Mouse (Mus musculus) cerebellum, adult 18-20 months (tissue): ENCODE data around the gene Snapc3.
"Not testable (repeated sequence)": the region's sequence is repeated elsewhere in the genome, so short reads cannot be mapped to it uniquely, and the experiment has no call there.

Experiments used
- DNase-seq, 2 experiments: peaks; one replicate each; pipeline ENCODE4 v3.0.0; 2021

Gene Snapc3

GRCm38 (mm10) chr4:83418781-83419180 is 1.3 kb downstream of the Snapc3 start:
- DNase-seq: no peak

- DNase-seq: peak; percentile 50 to 67
These were observed 6.1 kb downstream of the Snapc3 start for GRCm38 (mm10) chr4:83423641-83424040.

- no peak for DNase-seq
These were observed 7.6 kb downstream of the Snapc3 start for GRCm38 (mm10) chr4:83425119-83425518.

- DNase-seq: no peak
These were observed 9.6 kb downstream of the Snapc3 start for GRCm38 (mm10) chr4:83427141-83427540.

- no peak for DNase-seq
These were observed 10.2 kb downstream of the Snapc3 start for GRCm38 (mm10) chr4:83427696-83428095.

GRCm38 (mm10) chr4:83428845-83429244 is 11.3 kb downstream of the Snapc3 start:
- no peak for DNase-seq

- no peak for DNase-seq
These were observed 14.4 kb downstream of the Snapc3 start for GRCm38 (mm10) chr4:83431950-83432349.

- no peak for DNase-seq
These were observed 15.4 kb downstream of the Snapc3 start for GRCm38 (mm10) chr4:83432901-83433300.

- DNase-seq: no peak
These were observed 18.9 kb downstream of the Snapc3 start for GRCm38 (mm10) chr4:83436375-83436774.

- no peak for DNase-seq
These were observed 20.6 kb downstream of the Snapc3 start for GRCm38 (mm10) chr4:83438116-83438515.

- no peak for DNase-seq
These were observed 21.5 kb downstream of the Snapc3 start for GRCm38 (mm10) chr4:83439045-83439444.

GRCm38 (mm10) chr4:83441050-83441449 is 23.5 kb downstream of the Snapc3 start:
- no peak for DNase-seq

- DNase-seq: no peak
These were observed 33.3 kb downstream of the Snapc3 start for GRCm38 (mm10) chr4:83450785-83451184.

- DNase-seq: no peak
These were observed 42.6 kb downstream of the Snapc3 start for GRCm38 (mm10) chr4:83460106-83460505.

GRCm38 (mm10) chr4:83464827-83465226 is 47.3 kb downstream of the Snapc3 start:
- no peak for DNase-seq

GRCm38 (mm10) chr4:83467615-83468014 is 50.1 kb downstream of the Snapc3 start:
- DNase-seq: peak; percentile 85 to 88

GRCm38 (mm10) chr4:83468208-83468607 is 50.7 kb downstream of the Snapc3 start:
- no peak for DNase-seq

GRCm38 (mm10) chr4:83485250-83485649 is 67.7 kb downstream of the Snapc3 start:
- DNase-seq: no peak

- DNase-seq: peak; percentile 90 to 91
These were observed 68.2 kb downstream of the Snapc3 start for GRCm38 (mm10) chr4:83485735-83486116.

- DNase-seq: peak; percentile 93 to 95
These were observed 68.8 kb downstream of the Snapc3 start, which contains the start of gene Psip1 for GRCm38 (mm10) chr4:83486117-83486901. Psip1 (minus strand) TSS chr4:83486459.

GRCm38 (mm10) chr4:83489121-83489520 is 71.6 kb downstream of the Snapc3 start:
- DNase-seq: no peak

GRCm38 (mm10) chr4:83493112-83493511 is 75.6 kb downstream of the Snapc3 start:
- DNase-seq: no peak

- DNase-seq: not testable (repeated sequence)
These were observed 79.5 kb downstream of the Snapc3 start for GRCm38 (mm10) chr4:83497013-83497412.

GRCm38 (mm10) chr4:83500154-83501036 is 82.9 kb downstream of the Snapc3 start:
- DNase-seq: no peak
